Mouse (Mus musculus) limb, embryonic 13.5 days (tissue): ENCODE results near the gene Spz1. TPM values are rescaled to one million over a fixed set of nuclear protein-coding genes. Genes with fewer than 3 reads are reported as not detected.
"Not testable (repeated sequence)": the region's sequence is repeated elsewhere in the genome, so short reads cannot be mapped to it uniquely, and the experiment has no call there.

Source experiments
- ATAC-seq: fragments of 200-750 bp; cut with Nextera tagmentation; 2 replicates; pipeline ENCODE4 v1.8.0; 2017; ENCODE audit warnings: low read depth, moderate number of reproducible peaks, moderate TSS enrichment; ENCODE audit not compliant: low FRiP score
- H3K27ac ChIP-seq: fragments of 300-500 bp; sonication (generic); 2 replicates; pipeline ENCODE4 v1.5.1; 2015; ENCODE audit warnings: inconsistent platforms, mild to moderate bottlenecking, moderate library complexity
- H3K27me3 ChIP-seq: fragments of 300-500 bp; sonication (generic); 2 replicates; pipeline ENCODE4 v1.6.1; 2015; ENCODE audit warnings: mild to moderate bottlenecking, inconsistent platforms
- H3K36me3 ChIP-seq: fragments of 300-500 bp; sonication (generic); 2 replicates; pipeline ENCODE4 v1.6.1; 2015; ENCODE audit warnings: inconsistent platforms, mild to moderate bottlenecking, moderate library complexity
- H3K4me1 ChIP-seq: fragments of 300-500 bp; sonication (generic); 2 replicates; pipeline ENCODE4 v1.6.1; 2015; ENCODE audit warnings: inconsistent platforms
- H3K4me2 ChIP-seq: fragments of 300-500 bp; sonication (generic); replicated peaks from 2 replicates; pipeline ENCODE4 v1.6.1; 2015; ENCODE audit warnings: inconsistent platforms, mild to moderate bottlenecking, moderate library complexity
- H3K4me3 ChIP-seq: fragments of 300-500 bp; sonication (generic); 2 replicates; pipeline ENCODE4 v1.5.1; 2015; ENCODE audit warnings: moderate library complexity, mild to moderate bottlenecking, inconsistent platforms
- H3K9ac ChIP-seq: fragments of 300-500 bp; sonication (generic); 2 replicates; pipeline ENCODE4 v1.6.1; 2015; ENCODE audit warnings: mild to moderate bottlenecking, inconsistent platforms
- H3K9me3 ChIP-seq: fragments of 300-500 bp; sonication (generic); 2 replicates; pipeline ENCODE4 v1.6.1; 2016; ENCODE audit warnings: inconsistent platforms
- WGBS: fragments of 180-500 bp; shearing (Covaris S2); methylation state at CpG from one replicate; pipeline ENCODE4 v1.1.7; 2015; 5-methylcytosine and 5-hydroxymethylcytosine counted together
- polyA plus RNA-seq: library from polyadenylated mRNA; unstranded; fragments of >200 nt; fragmentation: Nextera tagmentation; extraction: Ambion mirVana; gene quantifications from 2 replicates; pipeline ENCODE4 v1.2.1, GENCODE M21; 2015

Gene Spz1
- polyA plus RNA-seq = not detected in 2 replicates

GRCm38 (mm10) chr13:92576072-92576471, at the start of gene Spz1:
TSS of gene Spz1 (minus strand) at chr13:92576172.
- H3K4me3 ChIP-seq = no peak within 1 kb of the TSS
- H3K9ac ChIP-seq = no peak within 1 kb of the TSS
- no peak within 1 kb of the TSS for H3K4me2 ChIP-seq
- H3K27me3 ChIP-seq = peaks cover 6% of the 10 kb centered on the region; the same call in 1 of the 2 replicates
- no peak for ATAC-seq
- H3K4me1 ChIP-seq = no peaks in the 10 kb centered on the region
- H3K27ac ChIP-seq = no peak within 1 kb of the TSS
- H3K9me3 ChIP-seq = no peaks in the 10 kb centered on the region
- H3K36me3 ChIP-seq = no peaks in the 10 kb centered on the region

- Histone ChIP-seq H3K9ac (no peak overlapping the region), H3K4me1 (peaks cover 7% of the 10 kb centered on the region), H3K27me3 (peaks cover 8% of the 10 kb centered on the region), H3K27ac (no peak overlapping the region), H3K9me3 (no peaks in the 10 kb centered on the region), H3K4me3 (no peak overlapping the region), H3K4me2 (no peak overlapping the region), H3K36me3 (no peaks in the 10 kb centered on the region)
- no peak for ATAC-seq
- 92% methylated on average over 8 of the region's 8 CpGs for WGBS
Observed at GRCm38 (mm10) chr13:92616459-92616858, 40.5 kb upstream of the Spz1 start.

GRCm38 (mm10) chr13:92615201-92615600, 39.2 kb upstream of the Spz1 start:
- no peaks in the 10 kb centered on the region for H3K36me3 ChIP-seq
- H3K9me3 ChIP-seq = no peaks in the 10 kb centered on the region
- no peak for ATAC-seq
- H3K4me2 ChIP-seq = no peak overlapping the region
- no peak overlapping the region for H3K4me3 ChIP-seq
- peaks cover 9% of the 10 kb centered on the region for H3K4me1 ChIP-seq
- H3K9ac ChIP-seq = no peak overlapping the region
- H3K27ac ChIP-seq = no peak overlapping the region
- peaks cover 8% of the 10 kb centered on the region for H3K27me3 ChIP-seq
- 89% methylated on average over 5 of the region's 5 CpGs for WGBS

- Histone ChIP-seq H3K4me1 (peaks cover 17% of the 10 kb centered on the region), H3K27me3 (peaks cover 8% of the 10 kb centered on the region), H3K9ac (no peak overlapping the region), H3K4me3 (no peak overlapping the region), H3K27ac (no peak overlapping the region), H3K4me2 (peak overlapping the region; percentile 76; the same call in 1 of the 2 replicates), H3K36me3 (no peaks in the 10 kb centered on the region), H3K9me3 (no peaks in the 10 kb centered on the region)
- WGBS = 86% methylated on average over 5 of the region's 5 CpGs
- no peak for ATAC-seq
Observed at GRCm38 (mm10) chr13:92613094-92613493, 37.1 kb upstream of the Spz1 start.

- Histone ChIP-seq H3K9ac (peak overlapping the region; percentile 83), H3K27ac (no peak overlapping the region)
- WGBS = 7% methylated on average over 7 of the region's 7 CpGs
Observed at GRCm38 (mm10) chr13:92611917-92612316, 35.9 kb upstream of the Spz1 start.

GRCm38 (mm10) chr13:92611254-92611784, 35.3 kb upstream of the Spz1 start:
- H3K9me3 ChIP-seq = no peaks in the 10 kb centered on the region
- WGBS = 0% methylated on average over 40 of the region's 43 CpGs
- H3K9ac ChIP-seq = peak overlapping the region; percentile 83
- peak; percentile 20 for ATAC-seq
- no peaks in the 10 kb centered on the region for H3K36me3 ChIP-seq
- peaks cover 17% of the 10 kb centered on the region for H3K4me1 ChIP-seq
- peak overlapping the region; percentile 76 for H3K4me2 ChIP-seq
- peak overlapping the region; percentile 63; the same call in 1 of the 2 replicates for H3K27ac ChIP-seq
- H3K27me3 ChIP-seq = peaks cover 8% of the 10 kb centered on the region
- peak overlapping the region; percentile 73 for H3K4me3 ChIP-seq

More at GRCm38 (mm10) chr13:92611917-92612316, 35.9 kb upstream of the Spz1 start:
- Histone ChIP-seq H3K4me2 (peak overlapping the region; percentile 76), H3K4me1 (peaks cover 17% of the 10 kb centered on the region), H3K9me3 (no peaks in the 10 kb centered on the region), H3K4me3 (peak overlapping the region; percentile 73), H3K27me3 (peaks cover 8% of the 10 kb centered on the region), H3K36me3 (no peaks in the 10 kb centered on the region)
- no peak for ATAC-seq

GRCm38 (mm10) chr13:92610311-92611221, 34.6 kb upstream of the Spz1 start, which contains the start of gene Serinc5:
TSS of gene Serinc5 (plus strand) at chr13:92611091.
- peaks cover 17% of the 10 kb centered on the region for H3K4me1 ChIP-seq
- ATAC-seq = peak; percentile 99
- H3K36me3 ChIP-seq = no peaks in the 10 kb centered on the region
- peak within 1 kb of the TSS; percentile 73 for H3K4me3 ChIP-seq
- peak within 1 kb of the TSS; percentile 83 for H3K9ac ChIP-seq
- peaks cover 8% of the 10 kb centered on the region for H3K27me3 ChIP-seq
- no peaks in the 10 kb centered on the region for H3K9me3 ChIP-seq
- H3K4me2 ChIP-seq = peak within 1 kb of the TSS; percentile 76
- H3K27ac ChIP-seq = peak within 1 kb of the TSS; percentile 65
- WGBS = under 1% methylated on average over 55 of the region's 55 CpGs

GRCm38 (mm10) chr13:92609486-92610310, 33.7 kb upstream of the Spz1 start:
- peak overlapping the region; percentile 67; the same call in 1 of the 2 replicates for H3K9ac ChIP-seq

GRCm38 (mm10) chr13:92605306-92605705, 29.3 kb upstream of the Spz1 start:
- H3K4me1 ChIP-seq, H3K36me3 ChIP-seq, ATAC-seq, H3K27me3 ChIP-seq, H3K4me3 ChIP-seq, H3K27ac ChIP-seq, H3K9ac ChIP-seq, H3K9me3 ChIP-seq, H3K4me2 ChIP-seq: not testable (repeated sequence)
- WGBS = 79% methylated on average over 4 of the region's 4 CpGs

More at GRCm38 (mm10) chr13:92609486-92610310, 33.7 kb upstream of the Spz1 start:
- no peaks in the 10 kb centered on the region for H3K9me3 ChIP-seq
- peak overlapping the region; percentile 65; the same call in 1 of the 2 replicates for H3K27ac ChIP-seq
- peaks cover 8% of the 10 kb centered on the region for H3K27me3 ChIP-seq
- H3K36me3 ChIP-seq = no peaks in the 10 kb centered on the region
- peak overlapping the region; percentile 76 for H3K4me2 ChIP-seq
- H3K4me1 ChIP-seq = peaks cover 17% of the 10 kb centered on the region
- no peak for ATAC-seq
- peak overlapping the region; percentile 73 for H3K4me3 ChIP-seq
- WGBS = 19% methylated on average over 13 of the region's 13 CpGs

- H3K9ac ChIP-seq = no peak overlapping the region
- no peak overlapping the region for H3K4me2 ChIP-seq
- no peaks in the 10 kb centered on the region for H3K36me3 ChIP-seq
- H3K4me1 ChIP-seq = peaks cover 14% of the 10 kb centered on the region
- H3K27me3 ChIP-seq = no peaks in the 10 kb centered on the region
- no peak overlapping the region for H3K27ac ChIP-seq
- no peak overlapping the region for H3K4me3 ChIP-seq
- ATAC-seq = no peak
- no peaks in the 10 kb centered on the region for H3K9me3 ChIP-seq
- WGBS = 65% methylated on average over 3 of the region's 3 CpGs
Observed at GRCm38 (mm10) chr13:92595424-92595823, 19.5 kb upstream of the Spz1 start.

GRCm38 (mm10) chr13:92594907-92595306, 18.9 kb upstream of the Spz1 start:
- ATAC-seq = no peak

More at GRCm38 (mm10) chr13:92594907-92595306, 18.9 kb upstream of the Spz1 start:
- H3K27me3 ChIP-seq = no peaks in the 10 kb centered on the region
- no peaks in the 10 kb centered on the region for H3K36me3 ChIP-seq
- H3K9me3 ChIP-seq = no peaks in the 10 kb centered on the region
- no peak overlapping the region for H3K4me3 ChIP-seq
- H3K4me1 ChIP-seq = peaks cover 14% of the 10 kb centered on the region
- H3K27ac ChIP-seq = no peak overlapping the region
- H3K4me2 ChIP-seq = no peak overlapping the region
- H3K9ac ChIP-seq = no peak overlapping the region
- WGBS = 83% methylated on average over 3 of the region's 3 CpGs
